Mouse (Mus musculus) splenic B cell, adult 2 months (primary cell): ENCODE data around the gene Ccdc157.
A peak's percentile ranks its signal among the peaks of the same experiment; 100 is the strongest.
"Not testable (repeated sequence)": the region's sequence is repeated elsewhere in the genome, so short reads cannot be mapped to it uniquely, and the experiment has no call there.

ENCODE experiments used
- DNase-seq: peaks from one replicate; pipeline ENCODE4 v3.0.0-alpha.2; 2011; ENCODE audit warnings: low read depth, low spot score
- H3K27me3 ChIP-seq: 2 replicates; pipeline ENCODE4 v1.6.1; 2012; ENCODE audit warnings: mild to moderate bottlenecking, low read length, moderate library complexity, mixed read lengths; ENCODE audit not compliant: control insufficient read depth, poor library complexity, insufficient read depth, severe bottlenecking
- H3K36me3 ChIP-seq: 2 replicates; pipeline ENCODE4 v1.6.1; 2012; ENCODE audit warnings: mild to moderate bottlenecking, low read length, moderate library complexity, mixed read lengths; ENCODE audit not compliant: control insufficient read depth, poor library complexity, insufficient read depth, severe bottlenecking

Ccdc157 gene

GRCm38 (mm10) chr11:4112861-4113260 lies 47.2 kb downstream of the Ccdc157 start:
- no peaks in the 10 kb centered on the region for H3K36me3 ChIP-seq
- no peaks in the 10 kb centered on the region for H3K27me3 ChIP-seq
- DNase-seq, result no peak

GRCm38 (mm10) chr11:4112033-4112432 lies 48.1 kb downstream of the Ccdc157 start:
- H3K27me3 ChIP-seq, result no peaks in the 10 kb centered on the region
- DNase-seq, result no peak
- H3K36me3 ChIP-seq, result no peaks in the 10 kb centered on the region

GRCm38 (mm10) chr11:4108691-4109090 lies 51.4 kb downstream of the Ccdc157 start:
- H3K27me3 ChIP-seq, result no peaks in the 10 kb centered on the region
- no peaks in the 10 kb centered on the region for H3K36me3 ChIP-seq
- DNase-seq, result no peak

GRCm38 (mm10) chr11:4107901-4108300 lies 52.2 kb downstream of the Ccdc157 start:
- H3K36me3 ChIP-seq, DNase-seq, H3K27me3 ChIP-seq: not testable (repeated sequence)

- H3K36me3 ChIP-seq, result no peaks in the 10 kb centered on the region
- no peaks in the 10 kb centered on the region for H3K27me3 ChIP-seq
- DNase-seq, result no peak
Observed at GRCm38 (mm10) chr11:4105444-4105843, 54.6 kb downstream of the Ccdc157 start.

GRCm38 (mm10) chr11:4104989-4105388 lies 55.1 kb downstream of the Ccdc157 start:
- DNase-seq, result no peak
- H3K27me3 ChIP-seq, result no peaks in the 10 kb centered on the region
- H3K36me3 ChIP-seq, result no peaks in the 10 kb centered on the region

GRCm38 (mm10) chr11:4103522-4103921 lies 56.6 kb downstream of the Ccdc157 start:
- no peaks in the 10 kb centered on the region for H3K36me3 ChIP-seq
- DNase-seq, result no peak
- no peaks in the 10 kb centered on the region for H3K27me3 ChIP-seq

DNA sequence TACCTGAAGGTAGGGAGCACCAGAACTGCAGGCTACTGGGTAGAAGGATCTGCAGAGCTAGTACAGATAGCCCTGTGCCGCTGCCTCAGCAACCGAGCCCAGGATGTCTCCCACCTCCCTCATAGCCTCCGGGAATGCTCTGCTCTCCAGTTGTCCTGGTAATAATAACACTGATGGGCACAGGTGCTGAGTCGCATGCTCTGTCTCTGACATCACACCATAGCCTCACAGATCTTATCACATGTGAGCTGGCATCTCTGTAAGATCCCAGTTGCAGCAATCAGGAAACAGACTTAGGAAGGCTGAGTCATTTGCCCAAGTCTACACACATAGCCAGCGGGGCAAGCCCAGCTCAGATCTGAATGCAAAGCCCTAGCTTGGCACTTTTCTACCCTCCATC lies 58.2 kb downstream of the Ccdc157 start:
- DNase-seq, result no peak
- Histone ChIP-seq H3K27me3 (no peaks in the 10 kb centered on the region), H3K36me3 (no peaks in the 10 kb centered on the region)

GRCm38 (mm10) chr11:4099447-4099846 lies 60.6 kb downstream of the Ccdc157 start:
- DNase-seq, result no peak
- Histone ChIP-seq H3K27me3 (no peaks in the 10 kb centered on the region), H3K36me3 (no peaks in the 10 kb centered on the region)

GRCm38 (mm10) chr11:4098816-4099215 lies 61.3 kb downstream of the Ccdc157 start:
- H3K36me3 ChIP-seq, result no peaks in the 10 kb centered on the region
- no peaks in the 10 kb centered on the region for H3K27me3 ChIP-seq
- no peak for DNase-seq

DNA sequence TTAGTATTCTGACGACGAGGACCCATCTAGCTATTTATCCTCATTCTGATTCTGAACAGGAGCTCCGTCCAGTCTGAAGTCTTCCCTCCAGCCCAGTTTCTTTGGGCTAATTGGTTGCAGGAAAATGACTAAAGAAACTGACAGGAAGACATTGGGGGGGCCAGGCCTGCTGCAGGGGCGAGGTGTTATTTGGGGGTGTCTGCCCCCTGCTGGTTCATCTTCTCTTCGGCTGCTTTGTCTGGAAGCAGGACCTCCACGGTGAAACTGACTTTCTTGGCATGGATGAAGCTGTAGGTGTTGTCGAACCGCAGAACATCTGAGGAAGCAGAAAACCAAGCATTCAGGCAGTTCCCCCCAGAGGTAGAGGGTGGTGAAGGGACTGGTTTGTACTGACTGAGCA lies 62.0 kb downstream of the Ccdc157 start:
- Histone ChIP-seq H3K27me3 (no peaks in the 10 kb centered on the region), H3K36me3 (no peaks in the 10 kb centered on the region)
- peak; percentile 35 for DNase-seq

DNA sequence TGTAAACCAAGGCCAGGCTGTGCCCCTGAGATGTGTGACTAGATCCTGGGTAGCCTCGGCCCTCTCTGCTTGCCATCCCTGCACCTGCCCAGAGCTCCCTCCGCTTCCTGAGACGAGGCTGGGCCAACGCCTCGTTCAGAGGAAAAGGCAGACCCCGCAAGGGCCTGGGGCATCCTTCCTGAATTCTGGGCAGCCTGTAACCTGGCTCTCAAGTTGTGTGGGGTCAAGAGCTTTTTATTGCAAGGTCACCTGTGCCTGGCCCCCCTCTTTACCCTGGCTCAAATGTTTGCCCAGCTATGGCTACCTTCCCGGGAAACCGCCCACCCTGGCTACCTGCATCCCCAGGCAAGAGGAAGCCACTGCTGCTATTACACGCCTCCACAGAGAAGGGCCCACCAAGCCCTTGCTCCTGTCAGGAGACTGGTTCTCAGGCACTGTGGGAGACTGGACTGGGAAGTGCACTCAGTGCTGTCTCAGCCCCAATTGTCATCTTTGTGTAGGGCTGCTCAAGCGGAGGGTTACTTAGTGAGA lies 62.9 kb downstream of the Ccdc157 start:
- no peaks in the 10 kb centered on the region for H3K36me3 ChIP-seq
- H3K27me3 ChIP-seq, result no peaks in the 10 kb centered on the region
- no peak for DNase-seq

DNA sequence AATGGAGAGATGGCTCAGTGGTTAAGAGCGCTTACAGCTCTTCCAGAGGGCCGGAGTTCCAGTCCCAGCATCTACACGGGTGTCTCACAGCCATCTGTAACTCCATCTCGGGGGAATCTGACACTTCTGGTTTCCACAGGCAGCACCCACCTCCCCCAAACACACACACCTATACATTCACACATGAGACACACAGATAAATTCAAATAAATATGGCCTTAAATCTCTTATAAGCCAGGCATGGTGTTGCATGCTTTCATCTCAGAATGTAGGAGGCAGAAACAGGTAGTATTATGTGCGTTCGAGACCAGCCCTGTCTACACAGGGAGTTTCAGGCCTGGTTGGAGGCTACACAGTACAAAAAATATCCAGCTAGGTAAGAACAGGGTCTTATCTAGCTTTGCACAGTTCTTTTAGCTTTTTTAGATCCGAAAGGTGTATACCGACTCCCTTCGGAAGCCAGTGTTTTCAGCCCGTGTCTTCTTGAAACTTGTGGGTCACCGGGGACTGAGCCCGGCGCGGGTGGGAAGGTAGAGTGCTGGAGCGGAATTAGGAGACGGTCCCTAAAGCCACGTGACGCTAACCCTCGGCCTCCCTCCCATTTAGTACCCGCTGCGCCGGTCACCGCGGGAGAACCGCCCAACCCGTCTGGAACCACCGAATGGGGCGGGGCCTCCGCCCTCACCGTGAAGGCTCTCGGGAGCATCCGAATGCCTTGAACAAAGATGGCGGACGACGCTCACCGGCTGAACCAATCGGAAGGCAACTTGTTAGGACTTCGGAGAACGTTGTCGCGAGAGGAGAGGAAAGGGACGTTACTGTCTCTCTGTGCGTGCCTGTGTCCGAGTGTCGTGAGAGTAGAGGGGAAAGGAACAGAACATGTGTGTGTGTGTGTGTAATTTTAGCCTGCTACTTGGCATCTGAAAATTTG lies 63.8 kb downstream of the Ccdc157 start:
- no peaks in the 10 kb centered on the region for H3K36me3 ChIP-seq
- no peaks in the 10 kb centered on the region for H3K27me3 ChIP-seq
- peak; percentile 98 for DNase-seq

DNA sequence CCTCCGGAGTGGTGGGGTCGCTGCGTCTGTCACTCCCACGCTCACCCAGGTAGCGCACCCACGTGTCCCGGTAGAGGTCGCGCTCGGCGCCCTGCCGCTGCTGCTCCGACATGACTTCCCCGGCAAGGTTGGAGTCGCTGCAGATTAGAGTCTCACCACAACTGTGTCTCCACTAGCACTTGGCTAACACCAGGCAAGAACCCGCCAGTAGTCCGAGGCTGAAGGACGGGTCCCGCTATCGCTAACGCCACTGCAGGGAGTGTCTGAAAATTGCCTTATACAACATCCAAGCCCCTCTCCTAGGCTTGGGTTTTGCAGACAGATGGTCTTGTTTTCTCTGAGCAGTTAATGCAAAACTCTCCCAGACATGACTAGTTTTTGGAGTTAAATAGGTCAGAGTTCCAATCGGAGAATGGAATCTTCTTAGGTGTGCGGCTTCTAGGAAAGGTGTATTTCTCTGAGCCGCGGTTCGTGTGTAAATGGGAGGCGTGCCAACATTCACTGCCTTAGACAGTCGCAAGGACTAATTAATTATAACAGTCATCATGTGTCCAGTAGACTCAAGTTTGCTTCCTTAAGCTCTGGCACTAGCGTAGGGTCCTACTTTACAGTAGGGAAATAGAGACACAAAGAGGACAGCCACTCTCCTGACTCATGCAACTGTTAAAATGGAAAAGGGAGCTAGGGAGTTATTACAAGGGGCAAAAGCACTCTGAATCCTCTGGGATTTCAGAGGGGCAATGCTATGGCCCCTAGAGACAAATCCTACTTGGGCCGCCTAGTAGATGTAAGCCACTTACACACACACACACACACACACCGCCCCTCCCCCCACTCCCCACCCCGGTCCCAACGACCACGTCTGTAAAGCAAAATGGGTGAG lies 64.7 kb downstream of the Ccdc157 start, which contains the start of gene Mtfp1:
TSS of gene Mtfp1 (minus strand) at position 275 of the 883 bp plus-strand sequence.
- Histone ChIP-seq H3K36me3 (no peaks in the 10 kb centered on the region), H3K27me3 (no peaks in the 10 kb centered on the region)
- peak; percentile 61 for DNase-seq
